Mouse (Mus musculus) CD4-positive, CD25-positive, alpha-beta regulatory T cell (primary cell): ENCODE measurements around the gene Cd52. TPM values are rescaled to one million over a fixed set of nuclear protein-coding genes. Genes with fewer than 3 reads are reported as not detected.

Experiments used
- polyA plus RNA-seq: library from polyadenylated mRNA; unstranded; fragments of 100-300 nt; shearing (Covaris generic); gene quantifications from one replicate; pipeline ENCODE4 v1.2.1, GENCODE M21; 2017

Cd52 gene
- polyA plus RNA-seq: 2,735 TPM

DNA sequence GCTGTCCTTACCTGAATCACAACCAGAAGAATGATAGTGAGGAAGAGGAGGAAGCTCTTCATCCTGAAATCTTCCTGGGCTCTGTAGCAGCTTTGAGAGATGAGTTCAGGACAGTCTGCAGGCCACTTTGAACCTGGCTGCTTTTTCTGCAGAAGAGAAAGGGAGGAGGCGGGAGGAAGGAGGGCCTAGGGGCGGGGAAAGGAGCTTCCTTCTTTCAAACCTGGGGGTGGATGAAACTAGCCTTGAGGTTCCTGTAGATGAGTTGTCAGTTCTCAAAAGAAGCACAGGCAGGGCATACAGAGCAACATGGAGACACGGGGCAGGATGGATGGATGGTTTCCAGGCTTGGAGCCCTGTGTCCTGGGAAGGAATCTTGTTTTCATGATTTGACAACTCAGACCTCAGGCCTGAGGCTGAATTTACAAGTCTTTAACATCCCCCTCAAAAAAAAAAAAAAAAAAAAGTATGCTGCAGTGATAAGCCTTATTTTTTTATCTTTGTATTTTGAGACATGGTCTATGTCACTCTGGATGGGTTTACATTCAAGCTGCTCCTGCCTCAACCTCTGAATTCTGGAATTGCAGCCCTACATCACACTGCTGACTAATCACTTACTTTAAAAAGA, at the start of gene Cd52:
Cd52 (minus strand) TSS at position 160 of the 625 bp plus-strand sequence.

DNA sequence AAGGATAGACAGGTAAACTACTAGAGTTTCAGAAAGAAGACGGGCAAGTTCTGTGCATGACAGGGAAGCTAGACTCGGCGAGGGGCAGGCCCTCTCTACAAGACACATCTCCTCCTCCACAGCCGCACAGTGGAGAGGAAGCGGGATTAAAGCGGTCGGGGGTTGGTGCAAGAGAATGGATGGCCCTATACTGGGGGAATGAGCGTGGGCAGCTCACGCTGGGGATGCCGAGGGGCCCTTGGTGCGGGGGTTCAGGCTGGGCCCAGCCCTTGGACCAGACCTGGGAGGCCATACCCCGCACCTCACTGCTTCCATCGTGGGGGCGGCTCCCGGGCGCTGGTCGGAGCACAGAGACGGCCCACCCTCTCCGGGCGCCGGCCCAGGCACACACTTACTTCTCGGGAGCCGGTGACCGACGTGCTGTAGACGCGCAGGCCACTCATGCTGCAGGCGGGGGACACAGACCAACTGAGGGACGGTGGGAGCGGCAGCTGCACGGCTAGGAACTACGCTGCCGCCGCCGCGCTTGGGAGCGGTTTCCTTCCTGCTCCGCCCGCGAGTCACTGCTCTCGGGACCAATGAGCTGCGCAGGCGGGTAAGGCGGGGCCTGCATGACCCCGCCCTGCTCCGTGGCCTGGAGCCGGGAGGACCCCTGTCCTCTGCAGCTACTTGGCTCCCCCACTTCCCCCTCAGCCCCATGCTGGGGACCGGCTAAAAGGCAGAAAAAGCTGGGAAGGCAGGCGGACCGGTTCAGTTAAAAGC, 33.5 kb upstream of the Cd52 start, which contains the start of gene Sh3bgrl3:
Sh3bgrl3 (minus strand) TSS at position 569 of the 762 bp plus-strand sequence.

DNA sequence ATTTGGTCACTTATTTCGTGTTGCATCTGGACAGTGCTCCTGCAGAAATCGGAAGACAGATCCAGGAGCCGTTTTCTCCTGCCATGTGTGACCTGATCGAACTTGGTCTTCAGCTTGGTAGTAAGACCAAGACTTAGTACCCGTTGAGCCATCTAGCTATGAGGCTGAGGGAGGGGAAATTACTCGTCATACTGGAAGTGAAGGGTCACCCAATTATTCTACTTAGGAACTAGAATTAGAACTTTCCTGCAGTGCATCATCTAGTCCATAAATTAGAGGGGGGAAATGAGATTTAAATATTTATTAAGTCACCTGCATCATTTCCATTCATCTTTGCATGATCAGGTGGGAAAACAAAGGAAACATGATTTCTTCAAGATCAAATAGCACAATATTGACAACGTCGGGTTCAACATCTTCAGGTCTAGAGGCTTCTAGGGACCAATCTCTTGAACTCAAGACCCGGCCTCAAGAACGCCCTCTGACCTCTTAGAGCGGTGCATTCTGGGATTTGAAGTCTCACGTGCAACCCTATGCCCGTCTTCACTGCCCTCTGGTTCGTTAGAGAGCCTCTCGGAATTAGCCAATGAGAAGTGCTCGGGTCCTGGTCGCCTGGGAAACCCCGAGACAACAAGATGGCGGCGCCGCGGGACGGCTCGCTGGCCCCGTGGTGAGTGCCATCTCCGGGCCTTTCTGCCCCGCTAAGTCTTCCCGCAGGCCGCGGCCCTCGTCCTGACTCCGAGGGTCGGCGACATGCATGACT, 7.3 kb upstream of the Cd52 start, which contains the start of gene Ubxn11:
Ubxn11 (plus strand) TSS at position 592 of the 763 bp plus-strand sequence.

DNA sequence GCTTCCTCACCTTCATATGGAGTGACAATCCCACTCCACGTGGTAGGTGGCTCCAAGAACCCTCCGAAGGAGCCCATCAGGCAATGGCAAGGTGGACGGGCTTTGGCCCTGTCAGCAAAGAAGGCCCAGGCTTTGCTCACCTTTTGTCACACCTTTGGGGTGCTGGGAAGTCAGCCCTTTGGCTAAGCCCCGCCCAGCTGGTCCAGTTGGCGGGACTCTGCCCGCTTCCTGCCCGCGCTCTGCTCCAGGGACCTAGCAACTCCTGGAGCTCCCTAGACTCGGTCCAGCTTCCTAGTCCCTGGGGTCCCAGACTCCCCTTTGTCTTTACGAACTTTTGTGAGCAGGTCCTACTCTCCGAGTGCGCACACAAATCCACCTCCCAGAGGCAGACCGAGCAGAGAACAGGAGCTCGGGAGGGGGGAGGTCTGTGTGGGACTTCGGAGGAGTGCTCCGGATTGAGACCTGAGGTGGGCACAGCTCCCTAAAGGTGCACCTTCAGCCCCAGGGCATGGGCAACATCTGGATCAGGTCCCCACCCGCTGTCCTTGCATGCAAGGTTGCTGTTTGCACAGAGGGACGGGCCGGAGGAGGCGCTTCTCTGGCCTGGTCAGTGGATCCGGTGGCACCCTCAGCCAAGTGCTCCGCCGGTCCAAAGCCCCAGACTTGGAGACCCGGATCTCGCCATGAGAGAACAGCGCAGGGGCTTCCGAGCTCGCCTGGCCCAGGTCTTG, 34.6 kb downstream of the Cd52 start, which contains the start of gene Crybg2:
Crybg2 (plus strand) TSS at position 681 of the 731 bp plus-strand sequence.

GRCm38 (mm10) chr4:134053538-134053937, 41.3 kb downstream of the Cd52 start, which contains the start of gene Zfp683:
Gene Zfp683, plus strand, starts transcription at chr4:134053838.

Other genes starting within 250 kb of the Cd52 start
- 314 TPM for gene Rps6ka1, start 207.3 kb downstream of the Cd52 start, polyA plus RNA-seq
- gene Hmgn2, start 126.4 kb downstream of the Cd52 start, polyA plus RNA-seq: 409 TPM
- 30.3 TPM for gene Dhdds, start 94.2 kb downstream of the Cd52 start, polyA plus RNA-seq
- gene Lin28a, start 76.2 kb downstream of the Cd52 start, polyA plus RNA-seq: not detected
- gene Zfp683, start 41.2 kb downstream of the Cd52 start, polyA plus RNA-seq: 1.1 TPM
- gene Crybg2, start 34.3 kb downstream of the Cd52 start, polyA plus RNA-seq: 16.0 TPM
- 64.4 TPM for gene Ubxn11, start 7.5 kb upstream of the Cd52 start, polyA plus RNA-seq
- 1,392 TPM for gene Sh3bgrl3, start 33.7 kb upstream of the Cd52 start, polyA plus RNA-seq
- 38.4 TPM for gene Cep85, start 92.0 kb upstream of the Cd52 start, polyA plus RNA-seq
- not detected for gene Gm7534, start 107.9 kb upstream of the Cd52 start, polyA plus RNA-seq
- gene Catsper4, start 132.3 kb upstream of the Cd52 start, polyA plus RNA-seq: not detected
- 0.12 TPM for gene Cnksr1, start 143.3 kb upstream of the Cd52 start, polyA plus RNA-seq
- gene E130218I03Rik, start 148.6 kb upstream of the Cd52 start, polyA plus RNA-seq: 9.3 TPM
- 23.6 TPM for gene Zfp593, start 150.5 kb upstream of the Cd52 start, polyA plus RNA-seq
- not detected for gene Gm30191, start 151.9 kb upstream of the Cd52 start, polyA plus RNA-seq
- gene Grrp1, start 159.0 kb upstream of the Cd52 start, polyA plus RNA-seq: not detected
- 17.7 TPM for gene Pdik1l, start 192.8 kb upstream of the Cd52 start, polyA plus RNA-seq
- gene Trim63, start 220.0 kb upstream of the Cd52 start, polyA plus RNA-seq: not detected
- gene Slc30a2, start 248.1 kb upstream of the Cd52 start, polyA plus RNA-seq: 0.28 TPM